Mouse (Mus musculus): ENCODE results near the gene Slc9a3r2. TPM values are rescaled to one million over a fixed set of nuclear protein-coding genes. Genes with fewer than 3 reads are reported as not detected.
"Not testable (repeated sequence)": the region's sequence is repeated elsewhere in the genome, so short reads cannot be mapped to it uniquely, and the experiment has no call there.

Slc9a3r2 gene
- polyA plus RNA-seq, 2 experiments: 56.2 to 60.1 TPM

DNA sequence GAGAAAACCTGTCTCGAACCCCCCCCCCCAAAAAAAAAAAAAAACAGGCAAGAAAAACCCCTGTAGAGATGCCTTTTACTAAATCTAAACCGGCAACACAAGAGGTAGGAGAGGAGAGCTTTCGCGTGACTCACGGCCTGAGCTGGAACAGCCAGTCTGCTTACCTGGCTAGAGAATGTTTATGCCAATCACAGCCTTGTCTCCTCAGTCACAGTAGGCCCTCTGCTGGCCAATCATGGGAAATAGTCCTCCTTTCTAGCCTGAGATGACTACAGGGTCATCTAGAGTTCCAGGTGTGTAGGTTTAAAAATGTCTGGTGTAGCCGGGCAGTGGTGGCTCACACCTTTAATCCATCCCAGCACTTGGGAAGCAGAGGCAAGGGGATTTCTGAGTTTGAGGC is 17.3 kb upstream of the Slc9a3r2 start:
- peak; percentile 58 for DNase-seq (ENCODE audit: low spot score)
- Histone ChIP-seq H3K4me1 (ENCODE audit: control insufficient read depth, insufficient read depth, low read length) (peaks cover 26% of the 10 kb centered on the region), H3K4me3 (replicated peaks; ENCODE audit: low read length) (no peak overlapping the region), H3K9ac (ENCODE audit: low read depth, low read length, severe bottlenecking) (no peak overlapping the region), H3K9me3 (ENCODE audit: control insufficient read depth, low read length) (no peaks in the 10 kb centered on the region), H3K4me2 (replicated peaks; ENCODE audit: low read depth, low read length, severe bottlenecking) (no peak overlapping the region), H3K27me3 (ENCODE audit: control insufficient read depth, insufficient read depth, low read length) (no peaks in the 10 kb centered on the region), H3K36me3 (ENCODE audit: control insufficient read depth, insufficient read depth, low read length) (no peaks in the 10 kb centered on the region), H3K27ac (replicated peaks; ENCODE audit: low read depth, low read length) (no peak overlapping the region)
- TF ChIP-seq POLR2A (IDR thresholded peaks at IDR 0.05; ENCODE audit: borderline replicate concordance, extremely low read depth, insufficient read depth, insufficient read length): no peak
- 23% methylated on average over 6 of the region's 6 CpGs for WGBS
- no peak for ATAC-seq (ENCODE audit: low FRiP score, low read depth)

DNA sequence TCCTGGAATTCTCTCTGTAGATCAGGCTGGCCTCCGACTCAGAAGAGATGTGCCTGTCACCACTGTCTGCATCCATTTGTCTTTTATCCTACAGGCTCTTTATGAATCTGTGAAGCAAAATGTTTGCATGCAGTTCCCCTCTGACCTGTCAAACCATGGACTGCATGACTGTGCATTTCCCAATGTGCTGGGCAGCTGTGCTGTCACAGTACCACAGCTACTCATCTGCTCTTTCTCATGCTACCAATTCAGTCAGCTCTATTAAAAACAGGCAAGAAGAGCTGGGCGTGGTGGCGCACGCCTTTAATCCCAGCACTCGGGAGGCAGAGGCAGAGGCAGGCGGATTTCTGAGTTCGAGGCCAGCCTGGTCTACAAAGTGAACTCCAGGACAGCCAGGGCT is 16.9 kb upstream of the Slc9a3r2 start:
- 63% methylated on average over 7 of the region's 7 CpGs for WGBS
- H3K4me1 ChIP-seq (ENCODE audit: control insufficient read depth, insufficient read depth, low read length): peaks cover 23% of the 10 kb centered on the region
- not testable (repeated sequence) for H3K27me3 ChIP-seq (ENCODE audit: control insufficient read depth, insufficient read depth, low read length); ATAC-seq (ENCODE audit: low FRiP score, low read depth); H3K9me3 ChIP-seq (ENCODE audit: control insufficient read depth, low read length); H3K27ac ChIP-seq (replicated peaks; ENCODE audit: low read depth, low read length); H3K4me2 ChIP-seq (replicated peaks; ENCODE audit: low read depth, low read length, severe bottlenecking); H3K9ac ChIP-seq (ENCODE audit: low read depth, low read length, severe bottlenecking); H3K36me3 ChIP-seq (ENCODE audit: control insufficient read depth, insufficient read depth, low read length); DNase-seq (ENCODE audit: low spot score); H3K4me3 ChIP-seq (replicated peaks; ENCODE audit: low read length)

DNA sequence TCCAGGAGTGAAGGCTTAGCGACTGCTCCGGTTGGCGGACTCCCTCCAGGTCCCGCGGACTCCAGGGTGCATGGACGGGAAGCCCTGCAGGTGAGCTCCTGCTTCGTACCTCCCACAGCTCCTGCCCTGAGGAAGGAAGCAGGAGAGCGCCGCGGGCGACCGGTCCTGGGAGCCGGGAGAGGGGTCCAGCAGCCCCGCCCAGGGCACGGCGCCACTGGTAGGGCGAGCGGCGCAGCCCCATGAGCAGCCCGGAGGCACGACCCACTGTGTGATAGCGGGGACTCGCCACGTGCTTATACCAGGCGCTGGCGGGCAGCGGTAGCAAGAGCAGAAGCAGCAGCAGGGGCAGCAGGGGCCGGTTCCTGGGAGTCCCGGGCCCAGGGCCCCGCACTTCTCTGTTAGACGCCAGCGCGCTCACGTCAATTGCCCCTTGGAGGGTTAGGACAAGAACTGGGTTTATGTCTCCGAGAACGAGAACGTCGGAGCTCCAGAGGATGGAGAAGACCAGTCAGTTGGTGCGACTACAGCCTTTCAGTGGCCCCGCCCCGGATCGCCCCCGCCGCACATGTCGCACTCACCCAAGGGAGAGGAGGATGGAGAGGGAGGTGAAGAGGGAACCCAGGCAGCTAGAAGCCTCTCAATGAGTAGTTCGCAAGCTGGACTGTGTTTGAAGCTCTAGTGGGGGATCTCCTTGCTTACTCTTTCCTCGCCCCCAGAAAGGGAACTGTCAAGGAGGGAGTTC is 8.1 kb upstream of the Slc9a3r2 start, which contains the start of gene Npw:
Gene Npw (minus strand): TSS at position 441 of the 742 bp plus-strand sequence.
- peak within 1 kb of the TSS; percentile 88 for H3K4me2 ChIP-seq (replicated peaks; ENCODE audit: low read depth, low read length, severe bottlenecking)
- 1% methylated on average over 46 of the region's 47 CpGs for WGBS
- DNase-seq (ENCODE audit: low spot score): no peak
- H3K4me1 ChIP-seq (ENCODE audit: control insufficient read depth, insufficient read depth, low read length): peaks cover 11% of the 10 kb centered on the region; the same call in 1 of the 2 replicates
- no peak within 1 kb of the TSS for H3K27ac ChIP-seq (replicated peaks; ENCODE audit: low read depth, low read length)
- ATAC-seq (ENCODE audit: low FRiP score, low read depth): no peak
- H3K9me3 ChIP-seq (ENCODE audit: control insufficient read depth, low read length): no peaks in the 10 kb centered on the region
- peaks cover 23% of the 10 kb centered on the region for H3K27me3 ChIP-seq (ENCODE audit: control insufficient read depth, insufficient read depth, low read length)
- no peak for TF ChIP-seq POLR2A (IDR thresholded peaks at IDR 0.05; ENCODE audit: borderline replicate concordance, extremely low read depth, insufficient read depth, insufficient read length)
- H3K4me3 ChIP-seq (replicated peaks; ENCODE audit: low read length): peak within 1 kb of the TSS; percentile 43
- no peaks in the 10 kb centered on the region for H3K36me3 ChIP-seq (ENCODE audit: control insufficient read depth, insufficient read depth, low read length)
- H3K9ac ChIP-seq (ENCODE audit: low read depth, low read length, severe bottlenecking): peak within 1 kb of the TSS; percentile 67

DNA sequence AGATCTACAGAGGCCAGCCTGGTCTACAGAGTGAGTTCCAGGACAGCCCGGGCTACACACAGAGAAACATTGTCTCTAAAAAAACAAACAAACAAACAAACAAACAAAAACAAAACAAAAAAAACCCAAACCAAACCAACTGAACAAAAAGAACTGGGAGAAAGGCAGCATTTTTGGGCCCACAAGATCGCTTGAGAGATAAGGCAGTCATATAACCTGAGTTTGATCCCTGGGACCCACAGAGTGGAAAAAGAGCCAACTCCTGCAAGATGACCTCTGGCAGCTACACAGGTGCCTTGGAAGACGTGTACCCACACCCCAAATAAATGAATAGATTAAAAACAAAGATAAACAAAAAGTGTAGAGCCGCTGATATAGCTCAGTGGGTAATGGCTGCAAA is 4.8 kb upstream of the Slc9a3r2 start:
- H3K27me3 ChIP-seq (ENCODE audit: control insufficient read depth, insufficient read depth, low read length): peaks cover 23% of the 10 kb centered on the region
- ATAC-seq (ENCODE audit: low FRiP score, low read depth) (no peak), DNase-seq (ENCODE audit: low spot score) (no peak)
- H3K4me1 ChIP-seq (ENCODE audit: control insufficient read depth, insufficient read depth, low read length): peaks cover 15% of the 10 kb centered on the region
- H3K4me2 ChIP-seq (replicated peaks; ENCODE audit: low read depth, low read length, severe bottlenecking): no peak overlapping the region
- no peak overlapping the region for H3K9ac ChIP-seq (ENCODE audit: low read depth, low read length, severe bottlenecking)
- H3K4me3 ChIP-seq (replicated peaks; ENCODE audit: low read length): no peak overlapping the region
- no peaks in the 10 kb centered on the region for H3K36me3 ChIP-seq (ENCODE audit: control insufficient read depth, insufficient read depth, low read length)
- H3K27ac ChIP-seq (replicated peaks; ENCODE audit: low read depth, low read length): no peak overlapping the region
- no peaks in the 10 kb centered on the region for H3K9me3 ChIP-seq (ENCODE audit: control insufficient read depth, low read length)
- TF ChIP-seq POLR2A (IDR thresholded peaks at IDR 0.05; ENCODE audit: borderline replicate concordance, extremely low read depth, insufficient read depth, insufficient read length): no peak
- WGBS: 74% methylated on average over 4 of the region's 4 CpGs

DNA sequence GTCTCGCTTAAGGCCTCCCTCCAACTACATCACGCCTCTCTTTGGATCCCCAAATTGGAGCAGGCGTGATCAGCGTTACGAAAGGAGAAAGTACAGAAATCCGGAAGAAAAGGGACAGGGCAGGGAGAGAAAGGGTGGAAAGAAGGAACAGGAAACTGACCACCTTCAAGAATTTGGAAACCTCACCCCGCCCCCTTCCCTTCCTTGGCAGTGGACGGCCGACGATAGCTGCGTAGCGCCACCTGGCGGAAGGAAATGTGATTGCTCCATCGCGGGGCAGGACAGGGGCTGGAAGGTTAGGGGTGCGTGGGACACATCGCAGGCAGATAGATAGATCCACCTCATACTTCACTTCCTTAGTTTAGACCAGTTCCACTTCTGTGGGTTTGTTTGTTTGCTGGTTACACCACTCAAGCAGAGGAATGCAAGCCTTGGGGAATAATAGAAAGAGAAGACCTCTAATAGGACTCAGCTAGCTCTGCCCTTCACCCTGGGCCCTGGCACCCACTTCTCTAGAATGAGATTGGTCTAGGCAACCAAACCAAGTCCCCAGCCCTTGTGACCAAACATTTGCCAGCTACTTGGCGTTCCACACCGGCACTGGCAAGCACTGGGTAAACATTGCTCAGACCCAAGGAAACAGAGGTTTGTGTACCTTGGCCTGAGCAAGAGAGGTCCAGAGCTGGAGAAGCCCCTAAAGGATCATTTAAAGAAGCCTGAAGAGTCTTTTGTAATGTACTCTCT is 4.0 kb upstream of the Slc9a3r2 start:
- ATAC-seq (ENCODE audit: low FRiP score, low read depth) (peak; percentile 71), DNase-seq (ENCODE audit: low spot score) (peak; percentile 86)
- Histone ChIP-seq H3K4me3 (replicated peaks; ENCODE audit: low read length) (peak overlapping the region; percentile 33), H3K9me3 (ENCODE audit: control insufficient read depth, low read length) (no peaks in the 10 kb centered on the region), H3K36me3 (ENCODE audit: control insufficient read depth, insufficient read depth, low read length) (no peaks in the 10 kb centered on the region), H3K27ac (replicated peaks; ENCODE audit: low read depth, low read length) (peak overlapping the region; percentile 61; the same call in 1 of the 2 replicates), H3K27me3 (ENCODE audit: control insufficient read depth, insufficient read depth, low read length) (peaks cover 22% of the 10 kb centered on the region), H3K9ac (ENCODE audit: low read depth, low read length, severe bottlenecking) (peak overlapping the region; percentile 48), H3K4me1 (ENCODE audit: control insufficient read depth, insufficient read depth, low read length) (peaks cover 18% of the 10 kb centered on the region), H3K4me2 (replicated peaks; ENCODE audit: low read depth, low read length, severe bottlenecking) (peak overlapping the region; percentile 65)
- WGBS: 6% methylated on average over 16 of the region's 19 CpGs
- no peak for TF ChIP-seq POLR2A (IDR thresholded peaks at IDR 0.05; ENCODE audit: borderline replicate concordance, extremely low read depth, insufficient read depth, insufficient read length)
